In genomic region chr5:143999409-143999808, GRCm38 (mm10) we compare ENCODE assay signal across 13 mouse cellular contexts. TPM values are rescaled to one million over a fixed set of nuclear protein-coding genes. Genes with fewer than 3 reads are reported as not detected.
A peak's percentile ranks its signal among the peaks of the same experiment; 100 is the strongest.
DNase-seq lines count a peak whose midpoint lies in the region; ATAC-seq and TF ChIP-seq lines count a peak whose summit lies in the region.
"Had no signal": no experiment of that assay in that cellular context is flagged by ENCODE, and none has a peak within 500 bp of the region (broad histone marks: within the 10 kb centered on the region; RNA-seq: fewer than 3 reads in every experiment).

No protein-coding gene starts in this region.

- H3K9me3 ChIP-seq in hindbrain, embryonic 11.5 days (ENCODE audit: control insufficient read depth, low read length), result no peaks in the 10 kb centered on the region
- H3K9me3 ChIP-seq in hindbrain, embryonic 13.5 days, result no peaks in the 10 kb centered on the region
- H3K9me3 ChIP-seq in G1E (replicated peaks), result no peaks in the 10 kb centered on the region
- H3K9me3 ChIP-seq: neural tube, embryonic 13.5 days had no signal

- H3K36me3 ChIP-seq in hindbrain, embryonic 11.5 days (ENCODE audit: control insufficient read depth, insufficient read depth, low read length), result peaks cover 11% of the 10 kb centered on the region
- peaks cover 100% of the 10 kb centered on the region for H3K36me3 ChIP-seq in hindbrain, embryonic 13.5 days
- peaks cover 98% of the 10 kb centered on the region for H3K36me3 ChIP-seq in G1E (replicated peaks)

- no peak overlapping the region for H3K27ac ChIP-seq in hindbrain, embryonic 11.5 days (ENCODE audit: low read depth, low read length)
- H3K27ac ChIP-seq in hindbrain, embryonic 13.5 days, result no peak overlapping the region
- H3K27ac ChIP-seq: hindbrain, embryonic 10.5 days; neural tube, embryonic 13.5 days had no signal

- H3K9ac ChIP-seq in hindbrain, embryonic 11.5 days (ENCODE audit: low read depth, low read length), result no peak overlapping the region
- no peak overlapping the region for H3K9ac ChIP-seq in hindbrain, embryonic 13.5 days
- H3K9ac ChIP-seq: neural tube, embryonic 13.5 days had no signal

- no peak for ATAC-seq in hindbrain, embryonic 11.5 days (ENCODE audit: low FRiP score)
- ATAC-seq in hindbrain, embryonic 13.5 days (ENCODE audit: low FRiP score), result no peak
- no peak for ATAC-seq in G1E (ENCODE audit: extremely low read depth, insufficient number of reproducible peaks, low FRiP score, poor library complexity, severe bottlenecking)
- ATAC-seq in megakaryocyte-erythroid progenitor cell, adult 5-6 weeks (replicated peaks; ENCODE audit: low FRiP score, low TSS enrichment, poor library complexity, severe bottlenecking), result peak; percentile 58; the same call in 1 of the 2 replicates

- no peak overlapping the region for H3K4me3 ChIP-seq in hindbrain, embryonic 11.5 days (ENCODE audit: low read depth, low read length)
- no peak overlapping the region for H3K4me3 ChIP-seq in hindbrain, embryonic 13.5 days
- H3K4me3 ChIP-seq in G1E (ENCODE audit: low read depth, low read length), result no peak overlapping the region
- H3K4me3 ChIP-seq: hindbrain, embryonic 10.5 days; neural tube, embryonic 13.5 days had no signal

- no peak overlapping the region for H3K4me2 ChIP-seq in hindbrain, embryonic 11.5 days (replicated peaks; ENCODE audit: low read depth, low read length)
- H3K4me2 ChIP-seq in hindbrain, embryonic 13.5 days, result no peak overlapping the region
- H3K4me2 ChIP-seq: neural tube, embryonic 13.5 days had no signal

- 91% methylated on average over 1 of the region's 1 CpGs for WGBS in hindbrain, embryonic 11.5 days
- 92% methylated on average over 1 of the region's 1 CpGs for WGBS in hindbrain, embryonic 13.5 days

- no peaks in the 10 kb centered on the region for H3K4me1 ChIP-seq in hindbrain, embryonic 11.5 days (replicated peaks; ENCODE audit: control insufficient read depth, insufficient read depth, low read length)
- no peaks in the 10 kb centered on the region for H3K4me1 ChIP-seq in hindbrain, embryonic 13.5 days (replicated peaks)
- peaks cover 7% of the 10 kb centered on the region; the same call in 1 of the 2 replicates for H3K4me1 ChIP-seq in G1E (ENCODE audit: insufficient read depth, low read depth, low read length)
- H3K4me1 ChIP-seq: hindbrain, embryonic 10.5 days; neural tube, embryonic 13.5 days had no signal

- 0 out of 2 replicates have a peak, but pooled peaks have one; percentile 41 for TF ChIP-seq CTCF in G1E (IDR thresholded peaks at IDR 0.05; ENCODE audit: low read depth, low read length)

- peak; percentile 16 for DNase-seq in hindbrain, embryonic 11.5 days (ENCODE audit: low spot score)
- peak; percentile 35 for DNase-seq in lung, postnatal 36 days
- DNase-seq in lung, adult 18-20 months, result no peak
- no peak for DNase-seq in G1E (ENCODE audit: low spot score)
- no peak for DNase-seq in frontal cortex, adult 2 months (ENCODE audit: extremely low spot score in 1 of 2, low spot score in 1 of 2)
- DNase-seq: cerebellum, postnatal 36 days had no signal

- no peaks in the 10 kb centered on the region for H3K27me3 ChIP-seq in hindbrain, embryonic 11.5 days (ENCODE audit: control insufficient read depth, insufficient read depth, low read length)
- H3K27me3 ChIP-seq in hindbrain, embryonic 13.5 days, result no peaks in the 10 kb centered on the region
- H3K27me3 ChIP-seq in G1E (ENCODE audit: insufficient read depth, low read length), result no peaks in the 10 kb centered on the region
- H3K27me3 ChIP-seq: neural tube, embryonic 13.5 days had no signal

RNA-seq across cellular contexts. Expression of gene Ccz1, which starts 15.3 kb away (rescaled TPM):
- 118 and 121 TPM in 2 replicates for polyA plus RNA-seq in hindbrain, embryonic 11.5 days (2014; fragmentation: Nextera tagmentation; extraction: Ambion mirVana)
- polyA plus RNA-seq in hindbrain, embryonic 13.5 days (2015; fragmentation: Nextera tagmentation; extraction: Ambion mirVana), result 80.9 and 88.5 TPM in 2 replicates
- total RNA-seq in G1E (2014; fragmentation: Nextera tagmentation), result 107 and 116 TPM in 2 replicates
- total RNA-seq in G1E (2017), result 107 and 113 TPM in 2 replicates
- polyA plus RNA-seq in G1E (2012), result 50.9 and 68.7 TPM in 2 replicates
- 72.5 and 74.1 TPM in 2 replicates for total RNA-seq in megakaryocyte-erythroid progenitor cell, adult 5-6 weeks (2014; fragmentation: Nextera tagmentation)
- total RNA-seq in megakaryocyte-erythroid progenitor cell, adult 5-6 weeks (2017), result 91.1 and 98.6 TPM in 2 replicates
- polyA plus RNA-seq in frontal cortex, adult 2 months (2012; rRNA removed), result 35.8 and 41.2 TPM in 2 replicates

RNA-seq across cellular contexts. Expression of gene Ocm, which starts 27.1 kb away (rescaled TPM):
- polyA plus RNA-seq in hindbrain, embryonic 11.5 days (2014; fragmentation: Nextera tagmentation; extraction: Ambion mirVana), result 0.46 TPM in 1 of 2 replicates, not detected in the other
- 0.70 TPM in 1 of 2 replicates, not detected in the other for polyA plus RNA-seq in hindbrain, embryonic 13.5 days (2015; fragmentation: Nextera tagmentation; extraction: Ambion mirVana)
- not detected in 2 replicates for total RNA-seq in G1E (2014; fragmentation: Nextera tagmentation)
- total RNA-seq in G1E (2017), result not detected in 2 replicates
- polyA plus RNA-seq in G1E (2012), result not detected in 2 replicates
- not detected in 2 replicates for total RNA-seq in megakaryocyte-erythroid progenitor cell, adult 5-6 weeks (2014; fragmentation: Nextera tagmentation)
- total RNA-seq in megakaryocyte-erythroid progenitor cell, adult 5-6 weeks (2017), result not detected in 2 replicates
- 1.1 and 1.8 TPM in 2 replicates for polyA plus RNA-seq in frontal cortex, adult 2 months (2012; rRNA removed)
- total RNA-seq: granulocyte monocyte progenitor cell, adult 5-6 weeks; megakaryocyte, adult 5-6 weeks had no signal
- polyA plus RNA-seq: hindbrain, embryonic 10.5 days; limb, embryonic 11.5 days; neural tube, embryonic 13.5 days had no signal

Comparison
In these comparisons a context has a peak if more than half of its experiments do, and no peak if none do; other contexts are left out.
1. DNase-seq: peak in hindbrain, embryonic 11.5 days (single experiment) and lung, postnatal 36 days (single experiment); none in lung, adult 18-20 months (0 of 2), G1E (single experiment) and frontal cortex, adult 2 months (0 of 2).